Mouse (Mus musculus): Measurements from ENCODE around the gene Mmgt1. TPM values are rescaled to one million over a fixed set of nuclear protein-coding genes. Genes with fewer than 3 reads are reported as not detected.
A peak's percentile ranks its signal among the peaks of the same experiment; 100 is the strongest.

The Mmgt1 gene
- total RNA-seq (2021): 10 to 100 TPM; 26.6 to 30.4 TPM

DNA sequence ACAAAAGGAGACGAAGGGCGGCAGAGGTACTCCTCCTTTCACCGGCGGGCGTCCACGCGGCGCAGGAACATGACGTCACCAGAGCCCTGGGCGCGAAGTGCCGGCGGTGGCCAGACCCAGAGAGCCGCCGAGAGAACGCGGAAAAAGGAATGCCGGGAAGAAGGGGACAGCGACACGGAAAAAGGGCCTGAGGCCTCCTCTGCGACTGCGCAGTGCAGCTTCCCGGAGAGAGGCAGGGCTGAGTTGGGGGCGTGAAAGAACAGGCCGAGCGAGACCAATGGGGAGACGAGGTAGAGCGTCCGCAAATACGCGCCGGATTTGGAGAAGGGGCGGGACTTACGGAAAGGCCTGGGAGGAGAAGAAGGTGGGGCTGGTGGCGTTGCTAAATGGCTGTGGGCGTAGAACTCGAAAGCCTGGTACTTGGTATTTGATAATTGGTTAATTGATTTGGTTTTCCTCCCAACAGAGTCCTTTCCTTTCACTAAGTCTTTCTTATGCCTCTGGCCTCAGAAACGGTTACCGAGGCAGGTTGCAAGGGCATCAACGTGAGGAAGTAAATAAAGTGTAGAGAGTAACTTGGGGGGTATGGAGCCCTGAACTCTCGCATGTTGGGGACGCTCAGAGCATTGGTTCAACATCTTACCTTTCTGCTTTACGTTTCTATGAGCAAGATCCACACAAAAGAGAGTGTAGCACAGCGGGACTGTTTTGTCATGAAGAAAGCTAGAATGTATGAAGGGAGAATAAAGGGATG is at the start of gene Mmgt1:
Mmgt1 (minus strand) TSS at position 183 of the 754 bp plus-strand sequence.
- DNase-seq (ENCODE audit: extremely low spot score in 1 of 2, low spot score in 1 of 2): peak; percentile 73 to 75

DNA sequence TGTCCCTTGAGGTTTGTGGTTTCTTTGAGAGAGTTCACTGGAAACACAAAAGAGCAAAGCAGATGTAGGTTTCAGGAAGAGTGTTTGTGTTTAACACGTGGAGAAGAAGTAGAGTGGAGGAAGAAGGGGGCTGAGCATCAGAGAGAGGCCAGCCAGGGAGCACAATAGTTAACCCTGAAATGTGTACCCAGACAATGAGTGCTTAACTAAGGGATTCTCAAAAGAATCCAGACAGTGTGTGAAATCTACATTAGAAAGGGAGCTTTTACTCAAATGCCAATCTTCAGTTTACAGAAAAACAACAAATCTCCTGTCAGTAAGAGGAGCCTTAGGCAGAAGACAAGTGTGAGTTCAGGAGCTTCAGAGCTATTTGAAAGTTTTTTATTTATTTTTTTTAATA is 42.2 kb upstream of the Mmgt1 start:
- no peak for DNase-seq (ENCODE audit: extremely low spot score in 1 of 2, low spot score in 1 of 2)

- no peak for DNase-seq (ENCODE audit: extremely low spot score in 1 of 2, low spot score in 1 of 2)
These were observed 38.3 kb upstream of the Mmgt1 start for GRCm38 (mm10) chrX:56636185-56636584.

DNA sequence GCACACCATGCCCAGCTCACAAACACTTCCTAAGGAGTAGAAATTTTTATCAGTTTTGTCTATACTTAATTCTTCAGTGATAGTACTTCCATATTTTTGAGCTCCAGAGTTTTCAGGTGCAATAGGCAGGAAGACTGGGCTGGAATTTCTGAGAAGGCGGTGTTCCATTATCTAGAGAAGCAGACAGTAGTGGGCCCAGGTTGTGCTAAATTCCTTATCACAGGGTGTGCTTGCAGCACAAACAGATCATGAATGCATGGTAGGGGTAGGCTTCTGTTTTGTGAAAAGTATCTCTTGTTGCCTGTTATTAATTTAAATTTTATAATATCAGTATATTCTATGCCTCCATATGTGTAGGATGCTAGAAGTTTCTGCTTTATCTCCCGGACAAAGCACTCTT is 17.4 kb upstream of the Mmgt1 start:
- DNase-seq (ENCODE audit: extremely low spot score in 1 of 2, low spot score in 1 of 2): no peak

DNA sequence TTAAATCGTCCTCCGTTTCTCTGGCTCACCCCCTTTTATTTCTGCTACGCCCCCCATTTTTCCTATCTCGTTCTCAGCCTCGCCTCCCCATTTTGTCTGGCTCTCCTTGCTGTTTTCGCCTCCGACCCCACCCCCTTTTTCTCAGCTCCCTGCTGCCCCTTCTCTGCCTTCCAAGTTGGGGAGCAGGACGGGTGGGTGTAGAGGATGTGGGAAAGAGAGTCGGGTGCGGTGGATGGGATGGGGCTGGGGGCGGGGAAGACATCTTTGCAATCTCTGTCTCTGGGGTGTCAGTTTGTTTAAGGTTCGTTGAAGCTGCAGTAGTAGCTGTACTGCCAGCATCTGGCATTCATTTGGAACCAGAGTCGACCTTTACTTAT is 12.4 kb upstream of the Mmgt1 start:
- peak; percentile 3 to 10 for DNase-seq (ENCODE audit: extremely low spot score in 1 of 2, low spot score in 1 of 2)

GRCm38 (mm10) chrX:56609623-56610317 is 11.9 kb upstream of the Mmgt1 start, which contains the start of gene Slc9a6:
TSS of gene Slc9a6 (plus strand) at chrX:56609757.
- DNase-seq (ENCODE audit: extremely low spot score in 1 of 2, low spot score in 1 of 2): peak; percentile 23 to 38

DNA sequence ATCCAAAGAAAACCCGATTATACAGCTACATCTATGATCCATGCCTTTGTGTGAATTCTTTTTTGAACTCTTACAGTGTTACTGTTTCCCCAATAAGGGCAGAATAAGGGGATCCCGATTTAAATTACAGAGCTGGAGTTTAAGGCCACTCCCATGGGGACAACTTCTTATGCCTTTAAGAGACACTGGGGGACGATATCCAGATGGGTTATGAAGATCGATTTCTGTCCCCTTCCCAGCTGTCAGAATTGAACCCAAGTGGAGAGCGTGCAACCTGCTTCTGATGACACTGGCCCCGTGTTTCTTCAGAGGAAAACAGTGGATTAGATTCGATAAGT is 11.4 kb upstream of the Mmgt1 start:
- DNase-seq (ENCODE audit: extremely low spot score in 1 of 2, low spot score in 1 of 2): no peak

GRCm38 (mm10) chrX:56607032-56607710 is 9.3 kb upstream of the Mmgt1 start:
- no peak for DNase-seq (ENCODE audit: extremely low spot score in 1 of 2, low spot score in 1 of 2)

DNA sequence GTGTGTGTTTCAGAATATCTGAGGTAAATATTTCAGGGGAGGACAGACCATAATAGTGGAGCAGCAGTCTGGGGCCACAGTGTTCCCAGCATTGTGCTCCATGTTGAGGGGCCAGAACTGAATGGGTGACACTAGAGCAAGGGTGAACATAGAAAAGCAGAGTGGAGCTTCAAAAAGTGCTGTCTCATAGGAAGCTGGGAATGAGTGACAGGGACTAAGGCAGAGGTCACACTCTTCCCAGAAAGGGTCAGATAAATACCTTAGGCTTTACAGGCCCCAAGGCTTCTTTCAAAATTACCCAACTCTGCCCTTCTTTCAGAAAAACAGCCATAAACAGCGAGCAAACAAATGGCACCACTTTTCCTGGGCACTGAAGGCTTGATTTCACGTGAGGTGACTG is 8.7 kb upstream of the Mmgt1 start:
- DNase-seq (ENCODE audit: extremely low spot score in 1 of 2, low spot score in 1 of 2): no peak

GRCm38 (mm10) chrX:56597219-56597886 is 516 bp downstream of the Mmgt1 start:
- DNase-seq (ENCODE audit: extremely low spot score in 1 of 2, low spot score in 1 of 2): no peak

- no peak for DNase-seq (ENCODE audit: extremely low spot score in 1 of 2, low spot score in 1 of 2)
These were observed 19.7 kb downstream of the Mmgt1 start for GRCm38 (mm10) chrX:56578200-56578599.

DNA sequence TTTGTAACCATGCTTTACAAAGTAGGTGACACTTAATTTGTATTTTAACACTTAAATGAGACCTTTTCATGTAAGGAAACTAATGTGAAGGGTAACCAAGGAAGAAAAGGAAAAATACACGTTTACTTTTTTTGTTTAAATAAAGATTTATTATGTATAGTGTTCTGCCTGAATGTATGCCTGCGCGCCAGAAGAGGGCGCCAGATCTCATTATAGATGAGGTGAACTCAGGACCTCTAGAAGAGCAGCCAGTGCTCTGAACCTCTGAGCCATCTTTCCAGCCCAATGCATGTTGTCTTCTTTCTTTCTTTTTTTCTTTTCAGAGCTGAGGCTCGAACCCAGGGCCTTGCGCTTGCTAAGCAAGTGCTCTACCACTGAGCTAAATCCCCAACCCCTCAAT is 25.4 kb downstream of the Mmgt1 start:
- peak in 1 of 2 experiments; percentile 7 for DNase-seq (ENCODE audit: extremely low spot score in 1 of 2, low spot score in 1 of 2)

DNA sequence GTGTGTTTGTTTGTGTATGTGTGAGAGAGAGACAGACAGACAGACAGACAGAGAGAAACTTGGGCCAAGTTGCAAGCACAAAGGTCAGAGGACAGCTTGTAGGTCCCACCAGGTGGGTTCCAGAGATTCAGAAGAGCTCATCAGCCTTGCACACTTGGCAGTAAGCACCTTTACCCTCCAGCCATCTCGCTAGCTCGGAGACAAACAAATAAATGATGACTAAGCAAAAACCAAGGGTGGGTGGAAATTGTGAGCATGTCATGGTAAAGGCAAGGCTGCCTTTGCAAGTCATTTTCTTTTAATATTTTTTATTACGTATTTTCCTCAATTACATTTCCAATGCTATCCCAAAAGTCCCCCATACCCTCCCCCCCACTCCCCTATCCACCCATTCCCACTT is 44.3 kb downstream of the Mmgt1 start:
- no peak for DNase-seq (ENCODE audit: extremely low spot score in 1 of 2, low spot score in 1 of 2)

- DNase-seq (ENCODE audit: extremely low spot score in 1 of 2, low spot score in 1 of 2): no peak
These were observed 48.4 kb downstream of the Mmgt1 start, which contains the start of gene Gm648 for GRCm38 (mm10) chrX:56549506-56549905. TSS of gene Gm648 (minus strand) at chrX:56549606.

- DNase-seq (ENCODE audit: extremely low spot score in 1 of 2, low spot score in 1 of 2): peak; percentile 14 to 48
These were observed 60.7 kb downstream of the Mmgt1 start for GRCm38 (mm10) chrX:56537162-56537561.

Small RNAs within 50 kb of the gene (microRNA-seq; reads per million reads assigned to microRNA genes)
- 0 to 0.92 reads per million in 2 experiments for gene Mir5116

Other genes with a start within 250 kb of the Mmgt1 start
- 10 to 100 TPM; 20.8 to 22.6 TPM for gene Smim10l2a, start 223.5 kb downstream of the Mmgt1 start, total RNA-seq (2021)
- not detected for gene Gm2174, start 150.1 kb downstream of the Mmgt1 start, total RNA-seq (2021)
- gene Ints6l, start 143.2 kb downstream of the Mmgt1 start, total RNA-seq (2021): 10 to 100 TPM; 26.4 to 39.0 TPM
- gene Gm10477, start 73.3 kb downstream of the Mmgt1 start, total RNA-seq (2021): not detected
- not detected for gene Gm648, start 48.5 kb downstream of the Mmgt1 start, total RNA-seq (2021)
- gene Slc9a6, start 11.7 kb upstream of the Mmgt1 start, total RNA-seq (2021): 100 to 1,000 TPM; 102 to 103 TPM
- gene Fhl1, start 133.7 kb upstream of the Mmgt1 start, total RNA-seq (2021): 10 to 100 TPM; 72.9 to 95.9 TPM
- gene Map7d3, start 224.3 kb upstream of the Mmgt1 start, total RNA-seq (2021): under 1 TPM in 1 of 2 experiments, not detected in 1; 0.25 TPM